Mouse (Mus musculus) adrenal gland, adult 8-10 months (tissue): Measurements from ENCODE around the gene Ptbp3. TPM values are rescaled to one million over a fixed set of nuclear protein-coding genes. Genes with fewer than 3 reads are reported as not detected.
"Not testable (repeated sequence)": the region's sequence is repeated elsewhere in the genome, so short reads cannot be mapped to it uniquely, and the experiment has no call there.

Source experiments
- DNase-seq: peaks from one replicate; pipeline ENCODE4 v3.0.0; 2022
- total RNA-seq, 4 experiments: library from RNA; stranded (reverse); gene quantifications; 2 replicates each; pipeline ENCODE4 v1.2.4; 2022

The Ptbp3 gene
- 100 to 1,000 TPM in 3 of 4 experiments, 10 to 100 TPM in 1; 89.8 to 110 (median 102) TPM for total RNA-seq

- DNase-seq, result peak; percentile 86
Observed at GRCm38 (mm10) chr4:59549175-59549976, at the start of gene Ptbp3. TSS of gene Ptbp3 (minus strand) at chr4:59549364.

DNA sequence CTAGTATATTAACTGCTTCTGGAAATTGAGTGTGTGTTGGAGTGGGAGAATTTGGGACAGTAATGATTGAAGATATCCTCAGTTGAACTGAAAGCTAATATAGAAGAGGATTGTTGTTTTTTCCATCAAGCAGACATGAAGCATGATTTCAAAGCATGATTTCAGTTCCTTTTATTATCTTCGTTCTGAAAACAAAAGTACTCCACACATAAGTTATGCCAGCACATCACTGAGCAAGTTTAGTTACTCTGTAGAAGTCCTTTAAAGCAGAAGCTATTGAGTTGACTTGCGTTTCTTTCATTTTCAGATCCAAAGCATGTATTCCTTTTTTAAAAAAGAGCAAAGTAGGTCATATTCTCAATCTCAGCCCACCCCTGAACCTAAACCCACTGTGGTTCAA, 47.4 kb upstream of the Ptbp3 start:
- DNase-seq, result no peak

DNA sequence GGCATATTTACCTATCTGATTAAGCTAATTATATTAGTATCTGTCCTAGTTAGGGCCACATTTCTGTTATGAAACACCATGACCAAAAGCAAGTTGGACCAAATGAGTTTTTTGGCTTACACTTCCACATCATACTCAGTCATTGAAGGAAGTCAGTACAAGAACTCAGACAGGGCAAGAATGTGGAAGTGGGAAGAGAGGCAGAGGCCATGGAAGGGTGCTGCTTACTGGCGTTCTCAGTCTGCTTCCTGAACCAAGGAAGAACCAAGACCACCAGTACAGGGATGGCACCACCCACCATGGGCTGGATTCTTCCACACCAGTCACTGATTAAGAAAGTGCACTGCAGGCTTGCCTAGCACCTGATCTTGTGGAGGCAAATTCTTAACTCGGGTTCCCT, 45.5 kb upstream of the Ptbp3 start:
- no peak for DNase-seq

DNA sequence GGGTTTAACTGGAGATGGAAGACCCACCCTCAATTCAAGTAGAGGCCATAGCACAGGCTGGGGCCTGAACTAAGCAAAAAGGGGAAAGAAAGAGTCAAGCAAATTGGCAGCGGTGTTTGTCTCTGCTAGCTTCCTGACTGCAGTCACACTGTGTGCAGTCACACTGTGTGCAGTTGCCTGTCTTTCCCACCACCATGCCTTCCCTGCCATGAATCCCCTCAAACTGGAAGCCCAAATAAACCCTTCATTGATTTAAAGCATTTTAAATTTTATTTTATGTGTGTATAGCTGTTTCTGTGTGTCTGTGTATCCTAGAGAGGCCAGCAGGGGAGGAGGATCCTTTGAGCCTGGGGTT, 38.7 kb upstream of the Ptbp3 start:
- DNase-seq, result no peak

DNA sequence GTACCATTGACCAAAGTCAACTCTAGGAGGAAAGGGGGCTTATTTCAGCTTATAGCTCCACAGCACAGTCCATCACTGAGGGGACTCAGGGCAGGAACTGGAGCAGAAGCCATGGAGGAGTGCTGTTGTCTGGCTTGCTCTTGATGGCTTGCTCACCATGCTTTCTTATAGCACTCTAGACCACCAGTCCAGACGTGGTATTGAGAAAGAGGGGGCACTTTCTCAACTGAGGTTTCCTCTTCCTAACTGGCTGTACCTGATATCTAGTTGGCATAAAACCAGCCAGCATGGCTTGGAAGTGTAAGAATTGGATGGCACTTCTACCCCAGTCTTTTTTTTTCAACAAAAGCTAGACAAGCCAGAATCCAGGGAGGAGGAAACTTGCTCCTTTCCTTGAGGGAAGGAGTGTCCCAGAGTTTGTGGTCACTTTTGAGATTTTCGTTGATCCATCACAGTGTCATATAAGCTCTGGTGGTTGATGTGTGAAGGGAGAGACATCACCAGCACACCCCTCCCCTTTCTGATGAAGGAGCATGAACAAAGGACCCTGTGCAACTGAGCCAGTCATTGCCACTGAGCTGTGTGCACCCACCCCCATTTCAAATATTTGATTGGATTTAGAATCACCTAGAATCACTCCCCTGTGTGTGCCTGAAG, 38.2 kb upstream of the Ptbp3 start:
- no peak for DNase-seq

GRCm38 (mm10) chr4:59585097-59585496, 35.9 kb upstream of the Ptbp3 start:
- DNase-seq, result no peak

DNA sequence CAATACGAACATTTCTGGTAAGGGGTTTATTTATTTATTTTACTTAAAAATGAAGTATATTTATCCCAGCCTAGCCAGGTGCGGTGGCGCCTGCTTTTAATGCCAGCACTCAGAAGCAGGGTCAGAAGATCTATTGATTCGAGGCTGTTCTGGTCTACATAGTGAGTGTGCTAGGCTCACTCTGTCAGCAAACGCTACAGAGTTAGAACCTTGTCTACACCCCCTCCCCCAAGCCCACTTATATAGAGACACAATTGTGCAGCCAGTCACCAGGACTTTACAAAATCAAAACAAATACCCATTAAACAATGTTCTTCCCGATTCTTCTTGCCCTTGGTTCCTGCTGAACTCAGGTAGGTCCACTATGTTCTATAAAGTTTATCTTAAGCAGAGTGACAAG, 33.0 kb upstream of the Ptbp3 start:
- DNase-seq, result no peak

GRCm38 (mm10) chr4:59581314-59582185, 32.4 kb upstream of the Ptbp3 start, which contains the start of gene Hsdl2:
TSS of gene Hsdl2 (plus strand) at chr4:59581563.
- peak; percentile 99 for DNase-seq

GRCm38 (mm10) chr4:59580495-59581281, 31.5 kb upstream of the Ptbp3 start:
- DNase-seq, result peak; percentile 47

- no peak for DNase-seq
Observed at GRCm38 (mm10) chr4:59575184-59575958, 26.2 kb upstream of the Ptbp3 start.

GRCm38 (mm10) chr4:59572521-59573118, 23.5 kb upstream of the Ptbp3 start:
- DNase-seq, result no peak

- DNase-seq, result not testable (repeated sequence)
Observed at GRCm38 (mm10) chr4:59570519-59570918, 21.4 kb upstream of the Ptbp3 start.

GRCm38 (mm10) chr4:59569538-59569937, 20.4 kb upstream of the Ptbp3 start:
- DNase-seq, result peak; percentile 61

GRCm38 (mm10) chr4:59567576-59568260, 18.6 kb upstream of the Ptbp3 start:
- DNase-seq, result no peak

GRCm38 (mm10) chr4:59565571-59566188, 16.5 kb upstream of the Ptbp3 start:
- DNase-seq, result no peak

DNA sequence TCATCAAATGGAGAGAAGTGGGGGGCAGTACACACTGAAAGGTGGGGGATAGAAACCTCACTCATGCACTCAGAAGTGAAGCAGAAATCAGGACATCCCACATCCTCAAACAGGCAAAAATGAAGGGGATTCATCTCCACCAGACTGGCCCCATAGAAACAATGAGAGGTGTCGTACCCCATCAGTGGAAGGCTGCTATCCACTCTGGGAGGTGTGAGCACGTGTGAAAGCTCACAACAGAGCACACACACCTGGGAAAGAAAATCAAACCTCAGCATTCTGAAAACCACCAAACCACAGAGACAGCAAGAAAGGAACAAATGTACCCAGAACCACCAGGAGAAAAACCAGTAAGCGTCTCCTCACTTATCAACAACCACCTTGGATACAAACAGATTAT, 15.0 kb upstream of the Ptbp3 start:
- DNase-seq, result no peak

DNA sequence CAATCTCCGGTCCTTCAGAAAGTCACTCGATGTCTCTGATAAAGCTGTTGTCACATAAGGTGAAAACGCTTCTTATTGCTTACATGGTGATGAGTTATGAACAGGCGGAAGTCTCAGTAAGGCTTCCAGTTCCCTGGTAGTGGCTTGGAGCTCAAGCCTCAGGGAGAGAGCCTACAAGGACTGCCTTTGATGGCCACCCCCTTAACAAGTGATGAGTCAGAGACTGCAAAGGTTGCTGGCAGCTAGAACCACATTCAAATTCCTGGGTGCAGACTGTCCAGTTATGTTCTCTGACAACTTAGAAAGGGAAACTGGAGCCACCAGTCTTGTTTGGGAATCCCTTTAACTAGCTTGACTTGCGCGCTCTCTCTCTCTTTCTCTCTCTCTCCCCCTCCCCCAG, 11.0 kb upstream of the Ptbp3 start:
- peak; percentile 54 for DNase-seq

GRCm38 (mm10) chr4:59558096-59558720, 9.0 kb upstream of the Ptbp3 start:
- peak; percentile 40 for DNase-seq

DNA sequence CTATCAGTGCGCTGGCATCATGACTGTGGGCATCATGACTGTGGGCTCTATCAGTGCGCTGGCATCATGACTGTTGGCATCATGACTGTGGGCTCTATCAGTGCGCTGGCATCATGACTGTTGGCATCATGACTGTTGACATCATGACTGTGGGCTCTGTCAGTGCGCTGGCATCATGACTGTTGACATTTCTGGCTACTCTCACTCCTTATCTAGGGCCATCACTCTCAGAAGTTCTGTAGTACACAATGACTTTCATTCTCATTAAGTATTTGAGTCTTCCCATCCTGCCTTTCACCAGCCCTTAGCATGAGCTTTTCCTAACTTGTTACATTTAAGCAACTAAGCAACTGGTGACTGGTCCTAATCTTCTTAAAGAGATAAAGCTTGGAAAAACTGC, 8.2 kb upstream of the Ptbp3 start:
- not testable (repeated sequence) for DNase-seq
